Mouse (Mus musculus) CH12.LX (cell line): Measurements from ENCODE around the gene Zfp609. TPM values are rescaled to one million over a fixed set of nuclear protein-coding genes. Genes with fewer than 3 reads are reported as not detected.

ENCODE experiments used
- DNase-seq: peaks from one replicate; pipeline ENCODE4 v3.0.0-alpha.2; 2013; ENCODE audit errors: extremely low read depth
- H3K27ac ChIP-seq: 2 replicates; pipeline ENCODE4 v1.5.1; 2012; ENCODE audit warnings: low read depth, mild to moderate bottlenecking, control low read depth, moderate library complexity; ENCODE audit not compliant: insufficient read depth
- H3K27me3 ChIP-seq: replicated peaks from 2 replicates; pipeline ENCODE3; 2012; ENCODE audit warnings: inconsistent platforms
- H3K36me3 ChIP-seq, 2 experiments: replicated peaks in 1 of 2; 2 replicates each; pipeline versions ENCODE3 to v1.6.1; 2012; ENCODE audit warnings: inconsistent platforms in 1 of 2, low read length in 1 of 2, mild to moderate bottlenecking in 1 of 2, mixed read lengths in 1 of 2, moderate library complexity in 1 of 2; ENCODE audit not compliant: control insufficient read depth in 1 of 2, insufficient read depth in 1 of 2
- H3K4me1 ChIP-seq, 2 experiments: 2 replicates each; pipeline ENCODE4 v1.6.1; 2012; ENCODE audit warnings: inconsistent platforms in 1 of 2, moderate library complexity in 1 of 2; ENCODE audit not compliant: insufficient read depth in 2 of 2, control insufficient read depth in 1 of 2
- H3K4me2 ChIP-seq: 2 replicates; pipeline ENCODE4 v1.6.1; 2012; ENCODE audit warnings: low read depth, mild to moderate bottlenecking, control low read depth; ENCODE audit not compliant: poor library complexity, insufficient read depth, severe bottlenecking
- H3K4me3 ChIP-seq, 3 experiments: fragments of 150-350 bp in 1 of 3; sonication (generic) in 1 of 3; replicated peaks in 1 of 3; 2 replicates each; pipeline versions ENCODE3 to v1.5.1; 2011 to 2012; ENCODE audit warnings: low read depth in 2 of 3, low read length in 2 of 3, mild to moderate bottlenecking in 2 of 3, moderate library complexity in 2 of 3, control low read depth in 1 of 3, improper control_type of control experiment in 1 of 3, inconsistent platforms in 1 of 3, mixed read lengths in 1 of 3; ENCODE audit not compliant: poor library complexity in 1 of 3
- H3K79me2 ChIP-seq: replicated peaks from 2 replicates; pipeline ENCODE4 v1.6.1; 2012; ENCODE audit warnings: mild to moderate bottlenecking, moderate library complexity; ENCODE audit not compliant: control insufficient read depth, poor library complexity, insufficient read depth, severe bottlenecking; ENCODE audit errors: extremely low read depth
- H3K9ac ChIP-seq: 2 replicates; pipeline ENCODE4 v1.6.1; 2012; ENCODE audit warnings: low read depth, mild to moderate bottlenecking, control low read depth, moderate library complexity; ENCODE audit not compliant: insufficient read depth
- H3K9me3 ChIP-seq: replicated peaks from 2 replicates; pipeline ENCODE3; 2012; ENCODE audit warnings: low read length, inconsistent platforms, mixed read lengths
- BHLHE40 ChIP-seq: IDR thresholded peaks from 2 replicates; pipeline ENCODE4 v1.6.1; 2011; ENCODE audit warnings: mild to moderate bottlenecking, low read depth, low read length, improper control_type of control experiment
- CHD1 ChIP-seq: IDR thresholded peaks from 2 replicates; pipeline ENCODE4 v1.6.1; 2012; ENCODE audit warnings: low read depth, low read length, improper control_type of control experiment, inconsistent platforms
- CHD2 ChIP-seq: IDR thresholded peaks from 2 replicates; pipeline ENCODE4 v1.6.1; 2011; ENCODE audit warnings: low read length, improper control_type of control experiment
- E2F4 ChIP-seq: IDR thresholded peaks from 2 replicates; pipeline ENCODE4 v1.6.1; 2011; ENCODE audit warnings: low read depth, low read length, improper control_type of control experiment; ENCODE audit not compliant: insufficient replicate concordance
- ELF1 ChIP-seq: IDR thresholded peaks from 2 replicates; pipeline ENCODE4 v1.6.1; 2014; ENCODE audit warnings: low read depth, mild to moderate bottlenecking, inconsistent platforms, low read length, improper control_type of control experiment
- EP300 ChIP-seq: IDR thresholded peaks from 2 replicates; pipeline ENCODE4 v1.6.1; 2011; ENCODE audit warnings: low read length, improper control_type of control experiment
- HCFC1 ChIP-seq: IDR thresholded peaks from 2 replicates; pipeline ENCODE4 v1.6.1; 2012; ENCODE audit warnings: low read depth, mild to moderate bottlenecking, inconsistent platforms, low read length, improper control_type of control experiment
- IRF4 ChIP-seq: IDR thresholded peaks from 2 replicates; pipeline ENCODE4 v1.6.1; 2014; ENCODE audit warnings: low read depth, mild to moderate bottlenecking, inconsistent platforms, low read length, improper control_type of control experiment
- JUN ChIP-seq: IDR thresholded peaks from 2 replicates; pipeline ENCODE4 v1.6.1; 2011; ENCODE audit warnings: low read depth, mild to moderate bottlenecking, low read length, improper control_type of control experiment, moderate library complexity; ENCODE audit not compliant: insufficient read depth
- MAFK ChIP-seq: IDR thresholded peaks from 2 replicates; pipeline ENCODE4 v1.6.1; 2011; ENCODE audit warnings: low read length, improper control_type of control experiment; ENCODE audit not compliant: insufficient replicate concordance
- MAX ChIP-seq: IDR thresholded peaks from 2 replicates; pipeline ENCODE4 v1.6.1; 2011; ENCODE audit warnings: low read length, improper control_type of control experiment
- MAZ ChIP-seq: IDR thresholded peaks from 2 replicates; pipeline ENCODE4 v1.6.1; 2012; ENCODE audit warnings: low read depth, mild to moderate bottlenecking, inconsistent platforms, low read length, improper control_type of control experiment, moderate library complexity
- MEF2A ChIP-seq: IDR thresholded peaks from 2 replicates; pipeline ENCODE4 v1.6.1; 2014; ENCODE audit warnings: low read depth, mild to moderate bottlenecking, inconsistent platforms, low read length, improper control_type of control experiment, borderline replicate concordance
- NRF1 ChIP-seq: IDR thresholded peaks from 2 replicates; pipeline ENCODE4 v1.6.1; 2014; ENCODE audit warnings: low read depth, mild to moderate bottlenecking, inconsistent platforms, low read length, improper control_type of control experiment, moderate library complexity
- PAX5 ChIP-seq: IDR thresholded peaks from 2 replicates; pipeline ENCODE4 v1.6.1; 2012; ENCODE audit warnings: low read length, inconsistent platforms, mixed read lengths
- POLR2AphosphoS2 ChIP-seq: IDR thresholded peaks from 2 replicates; pipeline ENCODE4 v1.6.1; 2011; ENCODE audit warnings: low read depth, low read length, improper control_type of control experiment
- TBP ChIP-seq: conservative IDR thresholded peaks from 2 replicates; pipeline ENCODE4 v1.6.1; 2011; ENCODE audit warnings: low read depth, low read length, improper control_type of control experiment
- TCF12 ChIP-seq: IDR thresholded peaks from 2 replicates; pipeline ENCODE4 v1.6.1; 2014; ENCODE audit warnings: low read depth, mild to moderate bottlenecking, inconsistent platforms, low read length, improper control_type of control experiment
- UBTF ChIP-seq: IDR thresholded peaks from 2 replicates; pipeline ENCODE4 v1.6.1; 2012; ENCODE audit warnings: low read depth, mild to moderate bottlenecking, inconsistent platforms, low read length, improper control_type of control experiment, moderate library complexity
- USF2 ChIP-seq: conservative IDR thresholded peaks from 2 replicates; pipeline ENCODE4 v1.6.1; 2011; ENCODE audit warnings: low read depth, low read length, improper control_type of control experiment
- ZC3H11A ChIP-seq: IDR thresholded peaks from 2 replicates; pipeline ENCODE4 v1.6.1; 2012; ENCODE audit warnings: low read depth, mild to moderate bottlenecking, inconsistent platforms, low read length, improper control_type of control experiment
- ZKSCAN1 ChIP-seq: IDR thresholded peaks from 2 replicates; pipeline ENCODE4 v1.6.1; 2012; ENCODE audit warnings: low read depth, inconsistent platforms, low read length, improper control_type of control experiment, borderline replicate concordance
- ZMIZ1 ChIP-seq: IDR thresholded peaks from 2 replicates; pipeline ENCODE4 v1.6.1; 2012; ENCODE audit warnings: low read depth, mild to moderate bottlenecking, inconsistent platforms, low read length, improper control_type of control experiment
- ZNF384 ChIP-seq: IDR thresholded peaks from 2 replicates; pipeline ENCODE4 v1.6.1; 2012; ENCODE audit warnings: low read depth, low read length, improper control_type of control experiment, inconsistent platforms
- dilution Hi-C: fragments of 300-500 bp; cut with MboI; formaldehyde crosslinking; loops from 2 replicates; pipeline ENCODE4 v1.14.3; 2020; ENCODE audit warnings: low sequenced_read_pairs; ENCODE audit not compliant: extremely low pct_unique_long_range_greater_than_20kb, extremely low pct_ligation_motif_present
- in situ Hi-C: fragments of 300-500 bp; cut with MboI; formaldehyde crosslinking; loops from 3 replicates; pipeline ENCODE4 v1.14.3; 2019; ENCODE audit warnings: low sequenced_read_pairs, low pct_ligation_motif_present, low pct_unique_long_range_greater_than_20kb, mixed read lengths
- polyA plus RNA-seq: library from polyadenylated mRNA; unstranded; fragments of >175 nt; gene quantifications from 2 replicates; pipeline ENCODE4 v1.2.1, GENCODE M21; 2012; ENCODE audit warnings: low read depth; ENCODE audit not compliant: insufficient read length
- total RNA-seq, 2 experiments: library from RNA; depleted of rRNA; stranded (reverse); fragments of 300-350 nt in 1 of 2; fragments of >200 nt in 1 of 2; gene quantifications; 2 replicates each; pipeline ENCODE4 v1.2.3; 2012 to 2014

Zfp609 gene
- total and polyA plus RNA-seq, 3 experiments: 1.2 to 15.4 (median 3.2) TPM

DNA sequence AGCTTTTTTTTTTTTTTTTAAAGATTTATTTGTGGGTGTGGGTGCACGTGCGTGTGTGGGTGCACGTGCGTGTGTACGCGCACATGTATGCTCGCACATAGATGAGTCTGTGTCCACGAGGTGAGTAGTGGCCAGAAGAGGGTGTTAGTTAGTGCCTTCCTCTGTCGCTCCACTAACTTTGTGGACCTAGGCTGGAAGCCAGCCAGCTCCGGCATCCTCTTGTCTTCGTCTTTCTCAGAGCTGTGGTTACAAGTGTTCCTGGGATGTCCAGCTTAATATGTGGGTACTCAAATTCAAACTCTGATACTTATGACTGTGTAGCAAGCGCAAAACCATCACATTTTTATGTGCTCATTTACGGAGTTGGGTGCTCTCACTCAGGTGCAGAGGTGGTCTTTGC lies 178.6 kb downstream of the Zfp609 start:
- Histone ChIP-seq H3K27ac (no peak overlapping the region), H3K4me1 (peaks cover 0 to 8% of the 10 kb centered on the region in 2 experiments; a peak in 2 of 4 replicates), H3K9ac (no peak overlapping the region), H3K4me3 (no peak overlapping the region), H3K9me3 (no peaks in the 10 kb centered on the region), H3K79me2 (no peaks in the 10 kb centered on the region), H3K36me3 (no peaks in the 10 kb centered on the region), H3K4me2 (no peak overlapping the region), H3K27me3 (no peaks in the 10 kb centered on the region)
- dilution Hi-C loops: no loop called here
- in situ Hi-C loops: no loop called here
- TF ChIP-seq USF2 (no peak), ZNF384 (no peak), CHD2 (no peak), TBP (no peak), ZMIZ1 (no peak), UBTF (no peak), POLR2AphosphoS2 (no peak)
- no peak for DNase-seq

GRCm38 (mm10) chr9:65646782-65647181 lies 180.6 kb downstream of the Zfp609 start:
- no peak overlapping the region for H3K4me3 ChIP-seq
- dilution Hi-C loops (no loop called here), in situ Hi-C loops (no loop called here)
- H3K36me3 ChIP-seq: no peaks in the 10 kb centered on the region
- H3K27me3 ChIP-seq: no peaks in the 10 kb centered on the region
- H3K4me2 ChIP-seq: no peak overlapping the region
- H3K9ac ChIP-seq: no peak overlapping the region
- H3K4me1 ChIP-seq: peaks cover 0 to 8% of the 10 kb centered on the region in 2 experiments; a peak in 2 of 4 replicates
- no peaks in the 10 kb centered on the region for H3K79me2 ChIP-seq
- no peak for TF ChIP-seq POLR2AphosphoS2
- TF ChIP-seq PAX5: no peak
- no peak for TF ChIP-seq IRF4
- TF ChIP-seq MEF2A: no peak
- no peak for TF ChIP-seq TCF12
- no peak for TF ChIP-seq NRF1
- TF ChIP-seq EP300: no peak
- TF ChIP-seq UBTF: no peak
- no peak for TF ChIP-seq MAX
- TF ChIP-seq HCFC1: no peak
- TF ChIP-seq CHD1: no peak
- TF ChIP-seq JUN: no peak
- TF ChIP-seq ELF1: no peak
- no peak for TF ChIP-seq MAFK
- TF ChIP-seq E2F4: no peak
- TF ChIP-seq ZC3H11A: no peak
- TF ChIP-seq BHLHE40: no peak
- TF ChIP-seq MAZ: no peak
- TF ChIP-seq ZKSCAN1: no peak
- H3K9me3 ChIP-seq: no peaks in the 10 kb centered on the region
- no peak overlapping the region for H3K27ac ChIP-seq
- DNase-seq: no peak
